Mouse (Mus musculus) ES-E14 (cell line): ENCODE data around the gene Dnph1.

Source experiments
- CHD2 ChIP-seq: IDR thresholded peaks from 2 replicates; pipeline ENCODE4 v1.6.1; 2014; ENCODE audit warnings: mild to moderate bottlenecking, low read depth, low read length, inconsistent platforms
- HCFC1 ChIP-seq: IDR thresholded peaks from 2 replicates; pipeline ENCODE4 v1.6.1; 2012; ENCODE audit warnings: low read length, inconsistent platforms, borderline replicate concordance; ENCODE audit not compliant: insufficient read depth
- ZC3H11A ChIP-seq: IDR thresholded peaks from 2 replicates; pipeline ENCODE4 v1.6.1; 2012; ENCODE audit warnings: low read depth, mild to moderate bottlenecking, inconsistent platforms, low read length, borderline replicate concordance

GRCm38 (mm10) chr17:46548741-46549140 is 52.2 kb downstream of the Dnph1 start:
- no peak for TF ChIP-seq ZC3H11A
- no peak for TF ChIP-seq CHD2
- no peak for TF ChIP-seq HCFC1
